Comparison of ENCODE assay signal across 16 mouse cellular contexts in the genomic region with DNA sequence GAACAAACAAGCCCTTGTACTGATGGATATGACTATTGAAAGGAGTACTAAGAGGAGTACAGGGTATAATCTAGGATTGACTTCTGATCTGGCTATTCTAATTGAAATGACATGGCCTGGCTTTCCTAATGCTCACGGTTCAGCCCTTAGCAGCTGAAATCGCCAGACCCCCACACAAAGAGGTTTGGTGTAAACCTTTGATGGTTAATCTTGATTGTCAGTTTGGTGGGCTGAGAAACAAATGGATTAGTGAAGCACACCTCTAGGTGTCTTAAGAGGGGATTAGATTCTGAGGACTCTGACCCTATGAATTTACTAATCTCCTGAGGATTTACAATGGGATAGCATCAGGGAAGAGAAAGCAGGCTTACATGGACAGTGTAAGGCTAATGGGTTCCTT.
"Had no signal": no experiment of that assay in that cellular context is flagged by ENCODE, and none has a peak within 500 bp of the region (broad histone marks: within the 10 kb centered on the region; RNA-seq: fewer than 3 reads in every experiment).

No protein-coding gene starts in this region.

- H3K27me3 ChIP-seq: liver, embryonic 12.5 days; midbrain, embryonic 15.5 days; neural tube, embryonic 13.5 days; neural tube, embryonic 15.5 days; stomach, embryonic 15.5 days had no signal

- ATAC-seq: liver, embryonic 12.5 days; midbrain, embryonic 15.5 days had no signal

- H3K27ac ChIP-seq: liver, embryonic 12.5 days; liver, embryonic 14.5 days; midbrain, embryonic 15.5 days; neural tube, embryonic 13.5 days; neural tube, embryonic 15.5 days; stomach, embryonic 15.5 days; stomach, postnatal 0 days had no signal

- H3K4me1 ChIP-seq: liver, embryonic 12.5 days; midbrain, embryonic 15.5 days; neural tube, embryonic 13.5 days; neural tube, embryonic 15.5 days; stomach, embryonic 15.5 days had no signal

- H3K4me2 ChIP-seq: liver, embryonic 12.5 days; lung, embryonic 14.5 days; midbrain, embryonic 15.5 days; neural tube, embryonic 13.5 days; neural tube, embryonic 15.5 days; stomach, embryonic 15.5 days had no signal

- H3K9ac ChIP-seq: liver, embryonic 12.5 days; liver, embryonic 14.5 days; lung, embryonic 14.5 days; midbrain, embryonic 15.5 days; neural tube, embryonic 13.5 days; neural tube, embryonic 15.5 days; stomach, embryonic 15.5 days had no signal

- H3K9me3 ChIP-seq: liver, embryonic 12.5 days; midbrain, embryonic 15.5 days; neural tube, embryonic 13.5 days; neural tube, embryonic 15.5 days; stomach, embryonic 15.5 days had no signal

- H3K36me3 ChIP-seq: liver, embryonic 12.5 days; midbrain, embryonic 15.5 days; neural tube, embryonic 13.5 days; neural tube, embryonic 15.5 days; stomach, embryonic 15.5 days had no signal

- H3K4me3 ChIP-seq: liver, embryonic 12.5 days; midbrain, embryonic 15.5 days; myocyte; neural tube, embryonic 13.5 days; neural tube, embryonic 15.5 days; stomach, embryonic 15.5 days had no signal

- DNase-seq: lung, adult 18-20 months; lung, embryonic 14.5 days; lung, postnatal 10 days; lung, postnatal 4 days; right cerebral cortex, postnatal 14 days; thymus, adult 2 months; thymus, postnatal 25 days; thymus, postnatal 4 days had no signal
